Mouse (Mus musculus) heart, embryonic 13.5 days (tissue): ENCODE results near the gene Tmem213. TPM values are rescaled to one million over a fixed set of nuclear protein-coding genes. Genes with fewer than 3 reads are reported as not detected.

Experiments used
- ATAC-seq: fragments of 200-750 bp; cut with Nextera tagmentation; 2 replicates; pipeline ENCODE4 v1.8.0; 2017; ENCODE audit warnings: moderate TSS enrichment; ENCODE audit not compliant: insufficient number of reproducible peaks, low FRiP score, low TSS enrichment; ENCODE audit errors: extremely low read depth
- H3K27ac ChIP-seq: fragments of 300-500 bp; sonication (generic); replicated peaks from 2 replicates; pipeline ENCODE4 v1.5.1; 2015; ENCODE audit warnings: moderate library complexity, mild to moderate bottlenecking, inconsistent platforms
- H3K27me3 ChIP-seq: fragments of 300-500 bp; sonication (generic); replicated peaks from 2 replicates; pipeline ENCODE4 v1.6.1; 2015; ENCODE audit warnings: mild to moderate bottlenecking, inconsistent platforms
- H3K36me3 ChIP-seq: fragments of 300-500 bp; sonication (generic); 2 replicates; pipeline ENCODE4 v1.6.1; 2015; ENCODE audit warnings: mild to moderate bottlenecking, inconsistent platforms
- H3K4me1 ChIP-seq: fragments of 300-500 bp; sonication (generic); 2 replicates; pipeline ENCODE4 v1.6.1; 2015; ENCODE audit warnings: inconsistent platforms
- H3K4me2 ChIP-seq: fragments of 300-500 bp; sonication (generic); 2 replicates; pipeline ENCODE4 v1.6.1; 2015; ENCODE audit warnings: inconsistent platforms, mild to moderate bottlenecking, moderate library complexity
- H3K4me3 ChIP-seq: fragments of 300-500 bp; sonication (generic); 2 replicates; pipeline ENCODE4 v1.5.1; 2015; ENCODE audit warnings: moderate library complexity, mild to moderate bottlenecking, inconsistent platforms
- H3K9ac ChIP-seq: fragments of 300-500 bp; sonication (generic); 2 replicates; pipeline ENCODE4 v1.6.1; 2015; ENCODE audit warnings: inconsistent platforms, mild to moderate bottlenecking, moderate library complexity
- H3K9me3 ChIP-seq: fragments of 300-500 bp; sonication (generic); 2 replicates; pipeline ENCODE4 v1.6.1; 2016; ENCODE audit warnings: inconsistent platforms
- WGBS: fragments of 180-500 bp; shearing (Covaris S2); methylation state at CpG from one replicate; pipeline ENCODE4 v1.1.7; 2015; ENCODE audit warnings: mixed read lengths; 5-methylcytosine and 5-hydroxymethylcytosine counted together
- polyA plus RNA-seq: library from polyadenylated mRNA; unstranded; fragments of >200 nt; fragmentation: Nextera tagmentation; extraction: Ambion mirVana; gene quantifications from 2 replicates; pipeline ENCODE4 v1.2.1, GENCODE M21; 2015

Tmem213 gene
- polyA plus RNA-seq, 1 experiment from 2014 or later = not detected

GRCm38 (mm10) chr6:38134806-38135559 is 25.9 kb downstream of the Tmem213 start:
- Histone ChIP-seq H3K27me3 (no peaks in the 10 kb centered on the region), H3K9ac (no peak overlapping the region)
- WGBS = 75% methylated on average over 8 of the region's 8 CpGs

GRCm38 (mm10) chr6:38139086-38139485 is 30.0 kb downstream of the Tmem213 start:
- Histone ChIP-seq H3K9ac (no peak overlapping the region), H3K36me3 (peaks cover 34% of the 10 kb centered on the region), H3K27me3 (no peaks in the 10 kb centered on the region), H3K9me3 (no peaks in the 10 kb centered on the region), H3K4me1 (peaks cover 4% of the 10 kb centered on the region), H3K4me3 (no peak overlapping the region), H3K4me2 (no peak overlapping the region), H3K27ac (no peak overlapping the region)
- WGBS = 79% methylated on average over 3 of the region's 3 CpGs
- ATAC-seq = no peak

More at GRCm38 (mm10) chr6:38134806-38135559, 25.9 kb downstream of the Tmem213 start:
- H3K4me3 ChIP-seq = no peak overlapping the region
- ATAC-seq = no peak
- H3K4me1 ChIP-seq = peaks cover 13% of the 10 kb centered on the region
- peaks cover 34% of the 10 kb centered on the region for H3K36me3 ChIP-seq
- no peak overlapping the region for H3K27ac ChIP-seq
- no peak overlapping the region for H3K4me2 ChIP-seq
- no peaks in the 10 kb centered on the region for H3K9me3 ChIP-seq

- Histone ChIP-seq H3K4me2 (no peak overlapping the region), H3K4me3 (no peak overlapping the region), H3K36me3 (peaks cover 27% of the 10 kb centered on the region), H3K9ac (no peak overlapping the region), H3K4me1 (peaks cover 17% of the 10 kb centered on the region), H3K9me3 (no peaks in the 10 kb centered on the region), H3K27me3 (no peaks in the 10 kb centered on the region), H3K27ac (no peak overlapping the region)
- WGBS = 84% methylated on average over 9 of the region's 9 CpGs
- no peak for ATAC-seq
Measured at GRCm38 (mm10) chr6:38140402-38140801, 31.3 kb downstream of the Tmem213 start.

- ATAC-seq = no peak
- Histone ChIP-seq H3K4me2 (no peak overlapping the region), H3K27ac (peak overlapping the region; percentile 71), H3K4me1 (peaks cover 39% of the 10 kb centered on the region), H3K4me3 (no peak overlapping the region), H3K9ac (no peak overlapping the region), H3K36me3 (peaks cover 25% of the 10 kb centered on the region), H3K9me3 (no peaks in the 10 kb centered on the region), H3K27me3 (no peaks in the 10 kb centered on the region)
- 55% methylated on average over 9 of the region's 9 CpGs for WGBS
Measured at GRCm38 (mm10) chr6:38144161-38144998, 35.3 kb downstream of the Tmem213 start.

GRCm38 (mm10) chr6:38145463-38146065 is 36.5 kb downstream of the Tmem213 start:
- no peak for ATAC-seq
- peaks cover 39% of the 10 kb centered on the region for H3K4me1 ChIP-seq
- H3K27me3 ChIP-seq = no peaks in the 10 kb centered on the region
- no peak overlapping the region for H3K9ac ChIP-seq
- H3K4me2 ChIP-seq = no peak overlapping the region
- peaks cover 26% of the 10 kb centered on the region for H3K36me3 ChIP-seq
- peak overlapping the region; percentile 71 for H3K27ac ChIP-seq
- 61% methylated on average over 8 of the region's 8 CpGs for WGBS
- H3K9me3 ChIP-seq = no peaks in the 10 kb centered on the region
- H3K4me3 ChIP-seq = no peak overlapping the region

- H3K9me3 ChIP-seq = no peaks in the 10 kb centered on the region
- H3K4me1 ChIP-seq = peaks cover 46% of the 10 kb centered on the region
- H3K27ac ChIP-seq = no peak overlapping the region
- H3K9ac ChIP-seq = 0 out of 2 replicates have a peak overlapping the region, but pooled peaks have one; percentile 2
- ATAC-seq = no peak
- no peak overlapping the region for H3K4me3 ChIP-seq
- 82% methylated on average over 5 of the region's 5 CpGs for WGBS
- peaks cover 21% of the 10 kb centered on the region for H3K36me3 ChIP-seq
- no peak overlapping the region for H3K4me2 ChIP-seq
- no peaks in the 10 kb centered on the region for H3K27me3 ChIP-seq
Measured at GRCm38 (mm10) chr6:38147301-38147700, 38.2 kb downstream of the Tmem213 start.

- no peak for ATAC-seq
- H3K27ac ChIP-seq = no peak overlapping the region
- no peaks in the 10 kb centered on the region for H3K27me3 ChIP-seq
- H3K4me2 ChIP-seq = no peak overlapping the region
- peaks cover 53% of the 10 kb centered on the region for H3K4me1 ChIP-seq
- H3K36me3 ChIP-seq = peaks cover 18% of the 10 kb centered on the region
- no peak overlapping the region for H3K9ac ChIP-seq
- WGBS = 85% methylated on average over 10 of the region's 10 CpGs
- H3K9me3 ChIP-seq = no peaks in the 10 kb centered on the region
- H3K4me3 ChIP-seq = no peak overlapping the region
Measured at GRCm38 (mm10) chr6:38148626-38149025, 39.6 kb downstream of the Tmem213 start.

- ATAC-seq = no peak
- Histone ChIP-seq H3K9ac (no peak overlapping the region), H3K36me3 (peaks cover 22% of the 10 kb centered on the region), H3K27ac (no peak overlapping the region), H3K9me3 (no peaks in the 10 kb centered on the region), H3K4me3 (no peak overlapping the region), H3K4me2 (no peak overlapping the region), H3K27me3 (no peaks in the 10 kb centered on the region), H3K4me1 (peaks cover 45% of the 10 kb centered on the region)
- WGBS = 87% methylated on average over 19 of the region's 19 CpGs
Measured at GRCm38 (mm10) chr6:38149483-38149882, 40.4 kb downstream of the Tmem213 start.

- Histone ChIP-seq H3K9me3 (no peaks in the 10 kb centered on the region), H3K27me3 (no peaks in the 10 kb centered on the region), H3K36me3 (peaks cover 20% of the 10 kb centered on the region), H3K4me3 (no peak overlapping the region), H3K4me2 (no peak overlapping the region), H3K27ac (0 out of 2 replicates have a peak overlapping the region, but pooled peaks have one; percentile 9), H3K4me1 (peaks cover 24% of the 10 kb centered on the region), H3K9ac (no peak overlapping the region)
- ATAC-seq = no peak
- 31% methylated on average over 11 of the region's 11 CpGs for WGBS
Measured at GRCm38 (mm10) chr6:38152305-38152704, 43.2 kb downstream of the Tmem213 start.

GRCm38 (mm10) chr6:38156204-38156603 is 47.1 kb downstream of the Tmem213 start:
- no peak for ATAC-seq
- no peaks in the 10 kb centered on the region for H3K9me3 ChIP-seq
- peaks cover 14% of the 10 kb centered on the region for H3K4me1 ChIP-seq
- H3K27ac ChIP-seq = no peak overlapping the region
- no peak overlapping the region for H3K4me2 ChIP-seq
- H3K4me3 ChIP-seq = no peak overlapping the region
- peaks cover 14% of the 10 kb centered on the region for H3K36me3 ChIP-seq
- 83% methylated on average over 5 of the region's 5 CpGs for WGBS
- no peak overlapping the region for H3K9ac ChIP-seq
- no peaks in the 10 kb centered on the region for H3K27me3 ChIP-seq

GRCm38 (mm10) chr6:38157925-38158324 is 48.9 kb downstream of the Tmem213 start:
- Histone ChIP-seq H3K27me3 (no peaks in the 10 kb centered on the region), H3K9me3 (no peaks in the 10 kb centered on the region), H3K4me2 (no peak overlapping the region), H3K9ac (no peak overlapping the region), H3K36me3 (peaks cover 14% of the 10 kb centered on the region), H3K27ac (no peak overlapping the region), H3K4me3 (no peak overlapping the region), H3K4me1 (peaks cover under 1% of the 10 kb centered on the region)
- no peak for ATAC-seq
- WGBS = 84% methylated on average over 16 of the region's 16 CpGs
